Mouse (Mus musculus) olfactory bulb, adult 2 months (tissue): ENCODE results near the gene Macrod1.

Experiments
- CTCF ChIP-seq: fragments of 200-500 bp; IDR thresholded peaks from 2 replicates; pipeline ENCODE4 v1.5.1; 2012; ENCODE audit warnings: low read depth, mild to moderate bottlenecking, low read length, moderate library complexity; ENCODE audit not compliant: insufficient read depth
- POLR2A ChIP-seq: fragments of 200-500 bp; IDR thresholded peaks from 2 replicates; pipeline ENCODE4 v1.6.1; 2012; ENCODE audit warnings: mild to moderate bottlenecking, low read depth, low read length, moderate library complexity; ENCODE audit not compliant: insufficient read depth

GRCm38 (mm10) chr19:7157734-7158133 is 101.1 kb downstream of the Macrod1 start:
- no peak for TF ChIP-seq CTCF
- TF ChIP-seq POLR2A: no peak
